Mouse (Mus musculus) forebrain, embryonic 13.5 days (tissue): ENCODE data around the gene Cmtm6. TPM values are rescaled to one million over a fixed set of nuclear protein-coding genes. Genes with fewer than 3 reads are reported as not detected.
"Not testable (repeated sequence)": the region's sequence is repeated elsewhere in the genome, so short reads cannot be mapped to it uniquely, and the experiment has no call there.

ENCODE experiments used
- ATAC-seq: fragments of 200-750 bp; cut with Nextera tagmentation; 2 replicates; pipeline ENCODE4 v1.8.0; 2017
- H3K27ac ChIP-seq: fragments of 300-500 bp; sonication (generic); 2 replicates; pipeline ENCODE4 v1.5.1; 2015; ENCODE audit warnings: inconsistent platforms, mild to moderate bottlenecking, moderate library complexity
- H3K27me3 ChIP-seq: fragments of 300-500 bp; sonication (generic); 2 replicates; pipeline ENCODE4 v1.6.1; 2015; ENCODE audit warnings: mild to moderate bottlenecking, inconsistent platforms
- H3K36me3 ChIP-seq: fragments of 300-500 bp; sonication (generic); 2 replicates; pipeline ENCODE4 v1.6.1; 2015; ENCODE audit warnings: mild to moderate bottlenecking, inconsistent platforms; ENCODE audit not compliant: poor library complexity, severe bottlenecking
- H3K4me1 ChIP-seq: fragments of 300-500 bp; sonication (generic); 2 replicates; pipeline ENCODE4 v1.6.1; 2015; ENCODE audit warnings: inconsistent platforms
- H3K4me2 ChIP-seq: fragments of 300-500 bp; sonication (generic); 2 replicates; pipeline ENCODE4 v1.6.1; 2015; ENCODE audit warnings: inconsistent platforms, mild to moderate bottlenecking, moderate library complexity
- H3K4me3 ChIP-seq: fragments of 300-500 bp; sonication (generic); 2 replicates; pipeline ENCODE4 v1.5.1; 2015; ENCODE audit warnings: mild to moderate bottlenecking, inconsistent platforms
- H3K9ac ChIP-seq: fragments of 300-500 bp; sonication (generic); 2 replicates; pipeline ENCODE4 v1.6.1; 2015; ENCODE audit warnings: mild to moderate bottlenecking, inconsistent platforms
- H3K9me3 ChIP-seq: fragments of 300-500 bp; sonication (generic); replicated peaks from 2 replicates; pipeline ENCODE4 v1.6.1; 2016; ENCODE audit warnings: inconsistent platforms
- WGBS: fragments of 180-500 bp; shearing (Covaris S2); methylation state at CpG from one replicate; pipeline ENCODE4 v1.1.7; 2015; 5-methylcytosine and 5-hydroxymethylcytosine counted together
- polyA plus RNA-seq: library from polyadenylated mRNA; unstranded; fragments of >200 nt; fragmentation: Nextera tagmentation; extraction: Ambion mirVana; gene quantifications from 2 replicates; pipeline ENCODE4 v1.2.1, GENCODE M21; 2015

Gene Cmtm6
- polyA plus RNA-seq, 1 experiment from 2014 or later = 23.3 TPM

DNA sequence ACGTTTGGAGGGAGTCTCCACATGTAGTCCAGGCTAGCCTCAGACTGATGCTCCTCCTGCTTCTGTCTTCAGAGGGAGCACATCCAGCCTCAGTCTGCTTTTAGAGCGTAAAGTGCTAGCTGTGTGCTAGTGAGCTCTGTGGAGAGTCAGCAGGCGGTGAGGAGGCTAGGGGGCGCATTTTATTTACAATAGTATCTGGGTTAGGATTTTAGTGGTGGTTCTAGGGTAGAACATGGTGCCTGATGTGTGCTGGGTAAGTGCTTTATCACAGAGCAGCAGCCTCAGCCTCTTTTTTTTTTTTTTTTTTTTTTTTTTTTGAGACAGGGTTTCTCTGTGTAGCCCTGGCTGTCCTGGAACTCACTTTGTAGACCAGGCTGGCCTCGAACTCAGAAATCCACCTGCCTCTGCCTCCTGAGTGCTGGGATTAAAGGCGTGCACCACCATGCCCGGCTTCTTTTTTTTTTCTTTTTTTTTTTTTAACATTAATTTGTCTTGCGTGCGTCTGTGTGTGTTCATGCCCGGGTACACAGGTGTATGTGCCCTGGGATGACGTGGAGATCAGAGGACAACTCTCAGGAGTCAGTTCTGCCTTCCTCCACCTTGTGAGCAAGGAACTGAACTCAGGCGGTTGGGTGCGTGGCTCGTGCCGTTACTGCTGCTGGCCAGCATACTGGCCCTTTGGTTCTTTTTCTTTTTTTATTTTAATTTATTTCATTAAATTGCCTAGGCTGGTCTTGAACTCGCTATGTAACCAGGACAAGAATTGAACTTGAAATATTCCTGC, 30.8 kb upstream of the Cmtm6 start:
- H3K4me2 ChIP-seq = no peak overlapping the region
- no peaks in the 10 kb centered on the region for H3K4me1 ChIP-seq
- H3K4me3 ChIP-seq = no peak overlapping the region
- H3K9ac ChIP-seq = no peak overlapping the region
- no peaks in the 10 kb centered on the region for H3K27me3 ChIP-seq
- 93% methylated on average over 16 of the region's 16 CpGs for WGBS
- H3K9me3 ChIP-seq = no peaks in the 10 kb centered on the region
- H3K27ac ChIP-seq = no peak overlapping the region
- peaks cover 32% of the 10 kb centered on the region for H3K36me3 ChIP-seq
- ATAC-seq = no peak

GRCm38 (mm10) chr9:114701031-114701430, 29.9 kb upstream of the Cmtm6 start:
- ATAC-seq = no peak
- H3K27me3 ChIP-seq = no peaks in the 10 kb centered on the region
- WGBS = 91% methylated on average over 2 of the region's 2 CpGs
- no peaks in the 10 kb centered on the region for H3K9me3 ChIP-seq
- H3K4me1 ChIP-seq = no peaks in the 10 kb centered on the region
- H3K9ac ChIP-seq = no peak overlapping the region
- H3K4me2 ChIP-seq = no peak overlapping the region
- H3K27ac ChIP-seq = no peak overlapping the region
- H3K36me3 ChIP-seq = peaks cover 39% of the 10 kb centered on the region
- no peak overlapping the region for H3K4me3 ChIP-seq

DNA sequence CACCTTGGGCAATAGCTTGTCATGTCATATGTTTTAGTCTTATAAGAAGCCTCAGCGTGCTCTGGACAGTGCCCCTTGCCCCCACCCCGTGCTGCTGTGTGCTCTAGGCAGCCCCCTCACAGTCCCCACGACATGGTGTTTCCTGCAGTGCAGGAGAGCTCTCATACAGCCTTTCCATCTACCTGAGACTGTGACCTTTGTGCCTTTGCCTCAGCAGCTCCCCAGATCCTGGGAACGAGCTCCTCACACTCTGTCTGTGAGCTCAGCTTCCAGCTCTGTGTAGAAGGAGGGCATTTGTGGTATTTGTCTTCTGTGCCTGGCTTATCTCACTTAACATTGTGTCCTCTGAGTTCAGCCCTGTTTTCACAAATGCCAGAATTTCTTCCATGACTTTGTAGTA, 29.0 kb upstream of the Cmtm6 start:
- Histone ChIP-seq H3K4me1 (no peaks in the 10 kb centered on the region), H3K9ac (no peak overlapping the region), H3K4me3 (no peak overlapping the region), H3K4me2 (no peak overlapping the region), H3K27ac (no peak overlapping the region), H3K36me3 (peaks cover 46% of the 10 kb centered on the region), H3K27me3 (no peaks in the 10 kb centered on the region), H3K9me3 (no peaks in the 10 kb centered on the region)
- WGBS = 95% methylated on average over 4 of the region's 4 CpGs
- no peak for ATAC-seq

- Histone ChIP-seq H3K4me3 (no peak overlapping the region), H3K9ac (no peak overlapping the region), H3K36me3 (peaks cover 77% of the 10 kb centered on the region), H3K4me2 (no peak overlapping the region), H3K27me3 (no peaks in the 10 kb centered on the region), H3K4me1 (no peaks in the 10 kb centered on the region), H3K27ac (no peak overlapping the region), H3K9me3 (no peaks in the 10 kb centered on the region)
- WGBS = 94% methylated on average over 4 of the region's 4 CpGs
- no peak for ATAC-seq
Observed at GRCm38 (mm10) chr9:114707805-114708204, 23.1 kb upstream of the Cmtm6 start.

DNA sequence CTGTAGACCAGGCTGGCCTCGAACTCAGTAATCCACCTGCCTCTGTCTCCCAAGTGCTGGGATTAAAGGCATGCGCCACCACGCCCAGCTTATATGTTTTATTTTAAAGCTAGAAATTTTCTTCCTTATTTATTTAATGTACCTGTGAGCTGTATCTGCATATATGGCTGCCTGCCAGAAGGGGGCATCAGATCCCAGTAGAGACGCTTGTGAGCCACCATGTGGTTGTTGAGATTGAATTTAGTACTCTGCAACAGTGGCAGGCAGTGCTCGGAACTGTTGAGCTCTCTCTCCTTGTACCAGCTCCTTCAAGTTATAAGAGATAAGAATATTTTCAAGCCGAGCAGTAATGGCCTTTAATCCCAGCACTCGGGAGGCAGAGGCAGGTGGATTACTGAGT, 20.6 kb upstream of the Cmtm6 start:
- ATAC-seq = no peak
- H3K4me2 ChIP-seq = no peak overlapping the region

GRCm38 (mm10) chr9:114713481-114713880, 17.4 kb upstream of the Cmtm6 start:
- Histone ChIP-seq H3K9me3 (no peaks in the 10 kb centered on the region), H3K27ac (no peak overlapping the region), H3K4me3 (no peak overlapping the region), H3K4me2 (no peak overlapping the region), H3K27me3 (no peaks in the 10 kb centered on the region), H3K4me1 (no peaks in the 10 kb centered on the region), H3K9ac (no peak overlapping the region), H3K36me3 (peaks cover 89% of the 10 kb centered on the region)
- WGBS = 92% methylated on average over 7 of the region's 7 CpGs
- ATAC-seq = no peak

More for the DNA sequence above, 20.6 kb upstream of the Cmtm6 start:
- Histone ChIP-seq H3K9me3 (no peaks in the 10 kb centered on the region), H3K4me3 (no peak overlapping the region), H3K27me3 (no peaks in the 10 kb centered on the region), H3K27ac (no peak overlapping the region), H3K36me3 (peaks cover 87% of the 10 kb centered on the region), H3K9ac (no peak overlapping the region), H3K4me1 (no peaks in the 10 kb centered on the region)
- 75% methylated on average over 7 of the region's 7 CpGs for WGBS

- Histone ChIP-seq H3K27ac (no peak overlapping the region), H3K9me3 (no peaks in the 10 kb centered on the region), H3K36me3 (peaks cover 99% of the 10 kb centered on the region), H3K9ac (no peak overlapping the region), H3K27me3 (no peaks in the 10 kb centered on the region), H3K4me2 (no peak overlapping the region), H3K4me3 (no peak overlapping the region), H3K4me1 (no peaks in the 10 kb centered on the region)
- no peak for ATAC-seq
- WGBS = 87% methylated on average over 18 of the region's 18 CpGs
Observed at GRCm38 (mm10) chr9:114716677-114717331, 14.1 kb upstream of the Cmtm6 start.

DNA sequence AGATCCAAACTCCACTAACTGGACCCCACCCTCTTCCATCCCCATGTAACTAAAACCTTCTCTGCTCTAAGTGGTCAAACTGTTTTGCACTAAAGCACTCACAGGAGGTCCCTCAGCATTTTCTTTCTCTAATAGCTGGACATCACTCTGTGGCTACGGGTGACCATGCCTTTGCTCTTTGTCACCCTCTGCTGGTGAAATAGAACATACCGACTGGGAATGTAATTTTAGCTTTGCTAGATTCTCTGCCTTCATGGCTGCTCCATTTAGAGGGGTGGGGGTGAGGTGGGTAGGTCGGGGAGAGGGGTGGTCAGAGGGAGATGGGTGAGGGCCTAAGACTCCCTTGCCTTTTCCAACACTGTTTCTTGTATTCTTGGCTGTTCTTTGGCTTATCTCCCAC, 3.6 kb upstream of the Cmtm6 start:
- Histone ChIP-seq H3K9me3 (no peaks in the 10 kb centered on the region), H3K27me3 (no peaks in the 10 kb centered on the region), H3K4me2 (no peak overlapping the region), H3K4me1 (peaks cover 8% of the 10 kb centered on the region), H3K27ac (no peak overlapping the region), H3K4me3 (no peak overlapping the region), H3K36me3 (peaks cover 32% of the 10 kb centered on the region), H3K9ac (no peak overlapping the region)
- 4% methylated on average over 3 of the region's 3 CpGs for WGBS
- no peak for ATAC-seq

GRCm38 (mm10) chr9:114728432-114728831, 2.5 kb upstream of the Cmtm6 start:
- WGBS = 62% methylated on average over 2 of the region's 2 CpGs
- H3K9ac ChIP-seq, H3K27me3 ChIP-seq, H3K4me3 ChIP-seq, H3K4me2 ChIP-seq, H3K9me3 ChIP-seq, ATAC-seq, H3K27ac ChIP-seq: not testable (repeated sequence)
- Histone ChIP-seq H3K4me1 (peaks cover 19% of the 10 kb centered on the region), H3K36me3 (peaks cover 21% of the 10 kb centered on the region)

GRCm38 (mm10) chr9:114729911-114730805, 758 bp upstream of the Cmtm6 start:
- 51% methylated on average over 22 of the region's 30 CpGs for WGBS
- Histone ChIP-seq H3K4me2 (peak overlapping the region; percentile 79), H3K9ac (no peak overlapping the region), H3K27me3 (no peaks in the 10 kb centered on the region), H3K27ac (no peak overlapping the region), H3K4me3 (peak overlapping the region; percentile 81; the same call in 1 of the 2 replicates), H3K4me1 (peaks cover 25% of the 10 kb centered on the region), H3K36me3 (peaks cover 4% of the 10 kb centered on the region), H3K9me3 (no peaks in the 10 kb centered on the region)
- no peak; the same call in 1 of the 2 replicates for ATAC-seq

- Histone ChIP-seq H3K36me3 (no peaks in the 10 kb centered on the region), H3K4me2 (peak overlapping the region; percentile 79), H3K27ac (no peak overlapping the region), H3K4me1 (peaks cover 25% of the 10 kb centered on the region), H3K27me3 (no peaks in the 10 kb centered on the region), H3K4me3 (peak overlapping the region; percentile 81), H3K9me3 (no peaks in the 10 kb centered on the region), H3K9ac (peak overlapping the region; percentile 91)
- no peak for ATAC-seq
- 72% methylated on average over 12 of the region's 12 CpGs for WGBS
Observed at GRCm38 (mm10) chr9:114731871-114732682, 1.2 kb downstream of the Cmtm6 start.
